Comparison of ENCODE assay signal across 8 mouse cellular contexts in the genomic region with DNA sequence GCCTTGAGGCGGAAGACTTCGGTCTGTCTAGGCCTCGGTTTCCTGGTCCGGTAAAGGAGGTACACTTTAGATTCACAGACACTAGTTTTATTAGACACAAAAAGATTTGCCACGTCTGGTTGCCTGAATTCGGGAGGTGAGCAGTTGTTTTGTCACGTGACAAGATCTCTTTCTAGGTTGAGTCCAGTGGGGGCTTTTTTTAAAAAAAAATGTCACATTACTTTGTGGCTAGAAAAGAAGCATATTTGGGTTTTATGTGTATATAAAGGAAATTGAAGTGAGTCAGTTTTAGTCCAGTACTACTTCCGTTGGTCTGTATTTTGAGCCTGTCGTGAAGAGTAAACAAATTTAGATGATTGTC. TPM values are rescaled to one million over a fixed set of nuclear protein-coding genes. Genes with fewer than 3 reads are reported as not detected.
DNase-seq lines count a peak whose midpoint lies in the region; ATAC-seq and TF ChIP-seq lines count a peak whose summit lies in the region.

No protein-coding gene starts in this region.

- H3K9ac ChIP-seq in lung, embryonic 16.5 days (ENCODE audit: low read length), result peak overlapping the region; percentile 67
- peak overlapping the region; percentile 79 for H3K9ac ChIP-seq in limb, embryonic 11.5 days (ENCODE audit: low read length)

- TF ChIP-seq POLR2A in small intestine, adult 2 months (IDR thresholded peaks at IDR 0.05; ENCODE audit: low read depth, low read length), result no peak

- H3K4me2 ChIP-seq in lung, embryonic 16.5 days (ENCODE audit: low read depth, low read length), result peak overlapping the region; percentile 63
- peak overlapping the region; percentile 48 for H3K4me2 ChIP-seq in limb, embryonic 11.5 days (ENCODE audit: low read depth, severe bottlenecking)

- no peaks in the 10 kb centered on the region for H3K36me3 ChIP-seq in lung, embryonic 16.5 days (ENCODE audit: control insufficient read depth, insufficient read depth, low read length)
- peaks cover 3% of the 10 kb centered on the region; the same call in 1 of the 2 replicates for H3K36me3 ChIP-seq in limb, embryonic 11.5 days (ENCODE audit: control insufficient read depth, insufficient read depth, low read length)
- H3K36me3 ChIP-seq in small intestine, adult 2 months (ENCODE audit: control insufficient read depth, insufficient read depth, low read length), result peaks cover 3% of the 10 kb centered on the region

- no peak for TF ChIP-seq CTCF in small intestine, adult 2 months (IDR thresholded peaks at IDR 0.05; ENCODE audit: extremely low read depth, insufficient read length, insufficient replicate concordance, low read depth, low read length)

- no peaks in the 10 kb centered on the region for H3K9me3 ChIP-seq in lung, embryonic 16.5 days (ENCODE audit: control insufficient read depth, low read length)
- H3K9me3 ChIP-seq in limb, embryonic 11.5 days (ENCODE audit: control insufficient read depth, low read length), result no peaks in the 10 kb centered on the region

- H3K27ac ChIP-seq in lung, embryonic 16.5 days (ENCODE audit: low read length), result peak overlapping the region; percentile 8; the same call in 1 of the 2 replicates
- peak overlapping the region; percentile 59; the same call in 1 of the 2 replicates for H3K27ac ChIP-seq in limb, embryonic 11.5 days (replicated peaks; ENCODE audit: low read depth, low read length)
- no peak overlapping the region for H3K27ac ChIP-seq in small intestine, adult 2 months (ENCODE audit: insufficient read depth, low read depth, low read length)

- intact Hi-C loops in left cerebral cortex, postnatal 14 days (cut with DNase I), result no loop called here

- ATAC-seq in lung, embryonic 16.5 days (ENCODE audit: low read depth), result no peak
- peak; percentile 42 for ATAC-seq in erythroblast, adult 5-6 weeks (replicated peaks; ENCODE audit: low FRiP score, poor library complexity, severe bottlenecking)
- no peak for ATAC-seq in limb, embryonic 11.5 days (ENCODE audit: insufficient number of reproducible peaks, low FRiP score, low TSS enrichment, low read depth)

- under 1% methylated on average over 9 of the region's 9 CpGs for WGBS in lung, embryonic 16.5 days
- under 1% methylated on average over 9 of the region's 9 CpGs for WGBS in limb, embryonic 11.5 days
- WGBS in small intestine, adult 2 months, result 0% methylated on average over 9 of the region's 9 CpGs

- H3K4me3 ChIP-seq in lung, embryonic 16.5 days (ENCODE audit: low read length), result peak overlapping the region; percentile 79
- peak overlapping the region; percentile 88 for H3K4me3 ChIP-seq in limb, embryonic 11.5 days (ENCODE audit: low read depth, low read length)
- H3K4me3 ChIP-seq in small intestine, adult 2 months (ENCODE audit: low read depth, low read length), result peak overlapping the region; percentile 98

- H3K4me1 ChIP-seq in lung, embryonic 16.5 days (replicated peaks; ENCODE audit: control insufficient read depth, insufficient read depth, low read length), result peaks cover 4% of the 10 kb centered on the region
- H3K4me1 ChIP-seq in limb, embryonic 11.5 days (ENCODE audit: control insufficient read depth, insufficient read depth, low read length), result no peaks in the 10 kb centered on the region
- no peaks in the 10 kb centered on the region for H3K4me1 ChIP-seq in small intestine, adult 2 months (ENCODE audit: control insufficient read depth, insufficient read depth, insufficient read length, low read length)

- H3K27me3 ChIP-seq in lung, embryonic 16.5 days (ENCODE audit: control insufficient read depth, insufficient read depth, low read depth, low read length), result no peaks in the 10 kb centered on the region
- H3K27me3 ChIP-seq in limb, embryonic 11.5 days (ENCODE audit: control insufficient read depth, insufficient read depth, low read length), result no peaks in the 10 kb centered on the region
- no peaks in the 10 kb centered on the region for H3K27me3 ChIP-seq in small intestine, adult 2 months (ENCODE audit: control insufficient read depth, insufficient read depth, low read length)

- DNase-seq in lung, postnatal 25 days (ENCODE audit: low spot score), result no peak
- DNase-seq in limb, embryonic 11.5 days (ENCODE audit: low spot score), result no peak
- no peak for DNase-seq in left cerebral cortex, postnatal 14 days (ENCODE audit: low spot score in 2 of 2)
- no peak for DNase-seq in ovary, postnatal 14 days (ENCODE audit: low spot score)
- DNase-seq in cerebellum, adult 9-11 months, result no peak

RNA-seq across cellular contexts. Expression of gene Kif20b, which starts 0.4 kb away (rescaled TPM):
- polyA plus RNA-seq in lung, embryonic 16.5 days (2015; fragmentation: Nextera tagmentation; extraction: Ambion mirVana), result 77.2 and 85.7 TPM in 2 replicates
- total RNA-seq in erythroblast, adult 5-6 weeks (2015; ENCODE audit: low replicate concordance), result 27.1 and 28.6 TPM in 2 replicates
- 30.5 and 57.3 TPM in 2 replicates for total RNA-seq in erythroblast, adult 5-6 weeks (2017; ENCODE audit: low replicate concordance)
- polyA plus RNA-seq in limb, embryonic 11.5 days (2014; fragmentation: Nextera tagmentation; extraction: Ambion mirVana), result 77.8 and 84.9 TPM in 2 replicates
- 0.03 and 0.27 TPM in 2 replicates for polyA plus RNA-seq in small intestine, adult 2 months (2012; rRNA removed)
- 1 to 10 TPM; 1.3 to 1.9 TPM for total RNA-seq in left cerebral cortex, postnatal 14 days (2021)

RNA-seq across cellular contexts. Expression of gene Pank1, which starts 43.3 kb away (rescaled TPM):
- 7.0 and 7.5 TPM in 2 replicates for polyA plus RNA-seq in lung, embryonic 16.5 days (2015; fragmentation: Nextera tagmentation; extraction: Ambion mirVana)
- 0.84 and 1.5 TPM in 2 replicates for total RNA-seq in erythroblast, adult 5-6 weeks (2015; ENCODE audit: low replicate concordance)
- total RNA-seq in erythroblast, adult 5-6 weeks (2017; ENCODE audit: low replicate concordance), result 1.1 and 1.4 TPM in 2 replicates
- 10.4 and 10.8 TPM in 2 replicates for polyA plus RNA-seq in limb, embryonic 11.5 days (2014; fragmentation: Nextera tagmentation; extraction: Ambion mirVana)
- 1.0 and 1.1 TPM in 2 replicates for polyA plus RNA-seq in small intestine, adult 2 months (2012; rRNA removed)
- 10 to 100 TPM; 17.1 to 18.9 TPM for total RNA-seq in left cerebral cortex, postnatal 14 days (2021)

Comparison
In these comparisons a context has a peak if more than half of its experiments do, and no peak if none do; other contexts are left out.
1. RNA of gene Kif20b, which starts 0.4 kb away (polyA plus RNA-seq): 77.2 to 85.7 TPM in lung, embryonic 16.5 days and 77.8 to 84.9 TPM in limb, embryonic 11.5 days; 0.03 to 0.27 TPM in small intestine, adult 2 months; every median in the first group is over 10 times any median in the second.
2. Peak in every context shown above with its lines, with median percentiles within 50 percentile points of each other: H3K4me3 ChIP-seq.